Mouse (Mus musculus): ENCODE results near the gene Tcf23.

DNA sequence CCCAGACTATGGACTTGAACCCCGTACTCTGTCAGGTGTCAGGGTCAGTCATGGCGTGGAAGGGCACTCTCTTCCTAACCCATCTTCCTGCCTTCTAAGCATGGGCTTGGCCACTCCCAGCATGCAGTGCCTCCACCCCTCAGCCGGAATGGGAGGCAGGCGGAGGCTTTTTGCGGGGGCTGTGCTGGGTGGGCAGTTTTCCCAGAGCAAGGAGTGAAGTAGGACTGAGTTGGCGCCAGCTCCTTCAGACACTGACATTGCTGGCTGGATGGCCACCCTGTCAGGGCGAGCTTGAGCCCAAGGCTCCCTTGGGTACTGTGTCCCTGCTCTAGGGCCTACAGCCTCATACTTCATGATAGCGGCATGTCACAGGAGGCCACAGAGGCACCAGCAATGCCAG, at the start of gene Tcf23:
- TF ChIP-seq POLR2A (IDR thresholded peaks at IDR 0.05; ENCODE audit: insufficient read depth, low read depth, low read length) = no peak
- TF ChIP-seq CTCF (IDR thresholded peaks at IDR 0.05; ENCODE audit: insufficient read depth, low read depth, low read length) = no peak

Measured in olfactory bulb, adult 2 months (tissue).